Mouse (Mus musculus) retina, embryonic 14.5 days (tissue): ENCODE measurements at regions not wholly inside any gene's neighbourhood (a gene's known extent, or its start where the extent isn't known, plus 50 kb on each side); places are given as distances from the start of the nearest gene placed in this dataset.

Experiments used
- DNase-seq: peaks from one replicate; pipeline ENCODE4 v3.0.0-alpha.2; 2015; ENCODE audit warnings: low spot score

GRCm38 (mm10) chr7:119250381-119250780, 66.0 kb upstream of the Gpr139 start:
- DNase-seq, result no peak

DNA sequence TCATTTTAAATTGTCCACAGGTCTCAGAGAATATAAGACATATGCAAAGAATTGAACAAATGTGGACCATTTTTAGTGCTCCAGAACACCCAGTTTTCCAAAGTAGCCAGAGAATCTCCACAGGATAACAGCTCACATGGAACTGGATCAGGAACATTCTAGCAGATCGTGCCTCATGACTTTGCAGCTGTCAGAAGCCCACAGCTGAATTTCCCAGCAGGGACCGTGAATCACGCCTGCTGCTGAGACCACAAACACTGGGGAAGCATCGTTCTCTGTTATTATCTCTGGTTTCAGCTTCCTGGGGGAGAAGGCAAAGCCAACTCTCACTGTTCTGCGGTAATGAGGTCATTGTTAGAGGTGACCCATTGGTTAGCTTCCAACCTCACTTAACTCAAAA, 60.4 kb upstream of the Gpr139 start:
- DNase-seq, result no peak

- DNase-seq, result peak; percentile 47
These were observed 51.9 kb upstream of the Gpr139 start for GRCm38 (mm10) chr7:119236343-119236742.
